Mouse (Mus musculus) E14TG2a.4 (cell line): ENCODE results near the gene Cers5.

Source experiments
- H3K27me3 ChIP-seq: 2 replicates; pipeline ENCODE4 v1.6.1; 2014; ENCODE audit warnings: low read length, control low read depth; ENCODE audit not compliant: insufficient read depth
- H3K36me3 ChIP-seq: 2 replicates; pipeline ENCODE4 v1.6.1; 2014; ENCODE audit warnings: low read length, control low read depth; ENCODE audit not compliant: insufficient read depth
- H3K4me1 ChIP-seq: replicated peaks from 2 replicates; pipeline ENCODE4 v1.6.1; 2014; ENCODE audit warnings: low read depth, low read length, control low read depth
- H3K4me3 ChIP-seq: replicated peaks from 2 replicates; pipeline ENCODE4 v1.5.1; 2014; ENCODE audit warnings: mild to moderate bottlenecking, low read length
- H3K9me3 ChIP-seq: 2 replicates; pipeline ENCODE4 v1.6.1; 2014; ENCODE audit warnings: low read length, control low read depth
- CTCF ChIP-seq: conservative IDR thresholded peaks from 2 replicates; pipeline ENCODE4 v1.5.1; 2014; ENCODE audit warnings: low read length
- NANOG ChIP-seq: IDR thresholded peaks from 2 replicates; pipeline ENCODE4 v1.6.1; 2014; ENCODE audit warnings: borderline replicate concordance, low read length, mixed read lengths
- POU5F1 ChIP-seq: IDR thresholded peaks from 2 replicates; pipeline ENCODE4 v1.6.1; 2014; ENCODE audit warnings: low read length, borderline replicate concordance

Gene Cers5

GRCm38 (mm10) chr15:99812097-99812496 is 39.4 kb upstream of the Cers5 start:
- Histone ChIP-seq H3K27me3 (no peaks in the 10 kb centered on the region), H3K36me3 (peaks cover 86% of the 10 kb centered on the region), H3K4me1 (peaks cover 57% of the 10 kb centered on the region), H3K9me3 (no peaks in the 10 kb centered on the region), H3K4me3 (no peak overlapping the region)
- TF ChIP-seq POU5F1 (no peak), NANOG (no peak), CTCF (no peak)

GRCm38 (mm10) chr15:99807776-99808735 is 35.4 kb upstream of the Cers5 start:
- TF ChIP-seq NANOG = no peak
- TF ChIP-seq POU5F1 = no peak
- no peak for TF ChIP-seq CTCF
- H3K36me3 ChIP-seq = peaks cover 91% of the 10 kb centered on the region
- H3K4me3 ChIP-seq = no peak overlapping the region
- H3K27me3 ChIP-seq = no peaks in the 10 kb centered on the region
- no peaks in the 10 kb centered on the region for H3K9me3 ChIP-seq
- H3K4me1 ChIP-seq = peaks cover 70% of the 10 kb centered on the region

GRCm38 (mm10) chr15:99806171-99806570 is 33.5 kb upstream of the Cers5 start:
- no peak overlapping the region for H3K4me3 ChIP-seq
- TF ChIP-seq NANOG (no peak), POU5F1 (no peak), CTCF (no peak)

GRCm38 (mm10) chr15:99805673-99806072 is 33.0 kb upstream of the Cers5 start:
- no peaks in the 10 kb centered on the region for H3K27me3 ChIP-seq
- no peak for TF ChIP-seq NANOG
- no peak for TF ChIP-seq CTCF
- H3K36me3 ChIP-seq = peaks cover 93% of the 10 kb centered on the region
- no peaks in the 10 kb centered on the region for H3K9me3 ChIP-seq
- peaks cover 65% of the 10 kb centered on the region for H3K4me1 ChIP-seq
- no peak overlapping the region for H3K4me3 ChIP-seq

More at GRCm38 (mm10) chr15:99806171-99806570, 33.5 kb upstream of the Cers5 start:
- no peaks in the 10 kb centered on the region for H3K9me3 ChIP-seq
- no peaks in the 10 kb centered on the region for H3K27me3 ChIP-seq
- peaks cover 93% of the 10 kb centered on the region for H3K36me3 ChIP-seq
- peaks cover 67% of the 10 kb centered on the region for H3K4me1 ChIP-seq

- TF ChIP-seq NANOG (no peak), POU5F1 (no peak), CTCF (no peak)
Measured at GRCm38 (mm10) chr15:99803186-99803644, 30.5 kb upstream of the Cers5 start.

GRCm38 (mm10) chr15:99801885-99802572 is 29.3 kb upstream of the Cers5 start:
- H3K4me3 ChIP-seq = no peak overlapping the region
- peaks cover 68% of the 10 kb centered on the region for H3K4me1 ChIP-seq
- H3K27me3 ChIP-seq = no peaks in the 10 kb centered on the region
- peaks cover 85% of the 10 kb centered on the region for H3K36me3 ChIP-seq
- TF ChIP-seq CTCF = no peak
- TF ChIP-seq NANOG = no peak
- no peak for TF ChIP-seq POU5F1
- no peaks in the 10 kb centered on the region for H3K9me3 ChIP-seq

More at GRCm38 (mm10) chr15:99803186-99803644, 30.5 kb upstream of the Cers5 start:
- no peak overlapping the region for H3K4me3 ChIP-seq
- H3K9me3 ChIP-seq = no peaks in the 10 kb centered on the region
- peaks cover 92% of the 10 kb centered on the region for H3K36me3 ChIP-seq
- H3K27me3 ChIP-seq = no peaks in the 10 kb centered on the region
- peaks cover 76% of the 10 kb centered on the region for H3K4me1 ChIP-seq

- TF ChIP-seq CTCF = no peak
- Histone ChIP-seq H3K27me3 (no peaks in the 10 kb centered on the region), H3K4me3 (no peak overlapping the region), H3K36me3 (peaks cover 77% of the 10 kb centered on the region), H3K9me3 (no peaks in the 10 kb centered on the region), H3K4me1 (peaks cover 57% of the 10 kb centered on the region)
Measured at GRCm38 (mm10) chr15:99799706-99800105, 27.0 kb upstream of the Cers5 start.

GRCm38 (mm10) chr15:99797898-99798297 is 25.2 kb upstream of the Cers5 start:
- peaks cover 51% of the 10 kb centered on the region for H3K4me1 ChIP-seq
- no peak overlapping the region for H3K4me3 ChIP-seq
- H3K9me3 ChIP-seq = no peaks in the 10 kb centered on the region
- no peak for TF ChIP-seq NANOG
- TF ChIP-seq CTCF = no peak
- TF ChIP-seq POU5F1 = no peak
- peaks cover 79% of the 10 kb centered on the region for H3K36me3 ChIP-seq
- no peaks in the 10 kb centered on the region for H3K27me3 ChIP-seq

- Histone ChIP-seq H3K4me1 (peaks cover 52% of the 10 kb centered on the region), H3K36me3 (peaks cover 79% of the 10 kb centered on the region), H3K4me3 (no peak overlapping the region), H3K9me3 (no peaks in the 10 kb centered on the region), H3K27me3 (no peaks in the 10 kb centered on the region)
- TF ChIP-seq CTCF (no peak), POU5F1 (no peak), NANOG (no peak)
Measured at GRCm38 (mm10) chr15:99796735-99797134, 24.1 kb upstream of the Cers5 start.
